Mouse (Mus musculus) thymus, adult 2 months (tissue): ENCODE results near the gene Ascl5.

Experiments
- CTCF ChIP-seq: fragments of 200-500 bp; IDR thresholded peaks from 2 replicates; pipeline ENCODE4 v1.5.1; 2012; ENCODE audit warnings: mild to moderate bottlenecking, control low read depth, low read length, moderate library complexity, borderline replicate concordance; ENCODE audit not compliant: control insufficient read depth, poor library complexity, insufficient read depth; ENCODE audit errors: extremely low read depth
- POLR2A ChIP-seq: fragments of 200-500 bp; IDR thresholded peaks from 2 replicates; pipeline ENCODE4 v1.6.1; 2012; ENCODE audit warnings: mild to moderate bottlenecking, low read length, control low read depth, moderate library complexity; ENCODE audit not compliant: control insufficient read depth, poor library complexity, insufficient read depth; ENCODE audit errors: extremely low read depth

DNA sequence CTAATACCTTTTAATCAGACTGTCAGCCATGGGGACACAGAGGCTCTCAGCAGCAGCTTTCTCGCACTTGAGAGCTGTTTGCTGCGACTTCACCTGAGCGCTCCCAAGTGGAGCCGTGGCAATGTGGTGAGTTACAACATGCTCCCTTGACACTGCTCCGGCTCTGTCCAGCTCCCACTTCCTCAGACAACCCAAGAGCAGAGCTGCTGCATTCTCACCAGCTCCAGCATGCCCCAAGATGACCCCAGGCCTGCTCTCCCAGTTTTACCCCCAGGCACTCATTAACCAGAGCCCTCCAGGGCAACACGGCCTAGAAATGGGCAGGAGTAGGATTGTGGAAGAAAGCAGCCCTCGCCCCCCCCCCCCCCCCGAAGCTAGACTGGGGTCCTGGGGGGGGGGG, 18.9 kb upstream of the Ascl5 start:
- no peak for TF ChIP-seq POLR2A
- no peak for TF ChIP-seq CTCF
